Mouse (Mus musculus) testis, adult 2 months (tissue): ENCODE measurements around the gene Fut8.

Source experiments
- CTCF ChIP-seq: fragments of 200-500 bp; IDR thresholded peaks from 2 replicates; pipeline ENCODE4 v1.5.1; 2012; ENCODE audit warnings: low read depth, mild to moderate bottlenecking, inconsistent platforms, low read length, moderate library complexity; ENCODE audit not compliant: control insufficient read depth, insufficient read depth, insufficient replicate concordance
- POLR2A ChIP-seq: fragments of 200-500 bp; IDR thresholded peaks from 2 replicates; pipeline ENCODE4 v1.6.1; 2012; ENCODE audit warnings: low read depth, mild to moderate bottlenecking, inconsistent platforms, low read length, moderate library complexity; ENCODE audit not compliant: control insufficient read depth

GRCm38 (mm10) chr12:77288507-77288906, 50.6 kb downstream of the Fut8 start:
- TF ChIP-seq POLR2A (no peak), CTCF (no peak)
